Mouse (Mus musculus) midbrain, embryonic 13.5 days (tissue): ENCODE data around the gene Krt23. TPM values are rescaled to one million over a fixed set of nuclear protein-coding genes. Genes with fewer than 3 reads are reported as not detected.

Experiments used
- ATAC-seq: fragments of 200-750 bp; cut with Nextera tagmentation; 2 replicates; pipeline ENCODE4 v1.8.0; 2017; ENCODE audit warnings: mild to moderate bottlenecking, moderate TSS enrichment, moderate library complexity
- H3K27ac ChIP-seq: fragments of 300-500 bp; sonication (generic); 2 replicates; pipeline ENCODE4 v1.5.1; 2015; ENCODE audit warnings: inconsistent platforms, mild to moderate bottlenecking, moderate library complexity
- H3K27me3 ChIP-seq: fragments of 300-500 bp; sonication (generic); 2 replicates; pipeline ENCODE4 v1.6.1; 2015; ENCODE audit warnings: mild to moderate bottlenecking, inconsistent platforms
- H3K36me3 ChIP-seq: fragments of 300-500 bp; sonication (generic); 2 replicates; pipeline ENCODE4 v1.6.1; 2015; ENCODE audit warnings: mild to moderate bottlenecking, inconsistent platforms
- H3K4me1 ChIP-seq: fragments of 300-500 bp; sonication (generic); replicated peaks from 2 replicates; pipeline ENCODE4 v1.6.1; 2015; ENCODE audit warnings: inconsistent platforms
- H3K4me2 ChIP-seq: fragments of 300-500 bp; sonication (generic); replicated peaks from 2 replicates; pipeline ENCODE4 v1.6.1; 2015; ENCODE audit warnings: moderate library complexity, mild to moderate bottlenecking, inconsistent platforms
- H3K4me3 ChIP-seq: fragments of 300-500 bp; sonication (generic); replicated peaks from 2 replicates; pipeline ENCODE4 v1.5.1; 2015; ENCODE audit warnings: mild to moderate bottlenecking, inconsistent platforms
- H3K9ac ChIP-seq: fragments of 300-500 bp; sonication (generic); replicated peaks from 2 replicates; pipeline ENCODE4 v1.6.1; 2015; ENCODE audit warnings: mild to moderate bottlenecking, inconsistent platforms
- H3K9me3 ChIP-seq: fragments of 300-500 bp; sonication (generic); 2 replicates; pipeline ENCODE4 v1.6.1; 2016; ENCODE audit warnings: mild to moderate bottlenecking, inconsistent platforms
- WGBS: fragments of 180-500 bp; shearing (Covaris S2); methylation state at CpG from one replicate; pipeline ENCODE4 v1.1.7; 2015; 5-methylcytosine and 5-hydroxymethylcytosine counted together
- polyA plus RNA-seq: library from polyadenylated mRNA; unstranded; fragments of >200 nt; fragmentation: Nextera tagmentation; extraction: Ambion mirVana; gene quantifications from 2 replicates; pipeline ENCODE4 v1.2.1, GENCODE M21; 2015

The Krt23 gene
- polyA plus RNA-seq, 1 experiment from 2014 or later: not detected

DNA sequence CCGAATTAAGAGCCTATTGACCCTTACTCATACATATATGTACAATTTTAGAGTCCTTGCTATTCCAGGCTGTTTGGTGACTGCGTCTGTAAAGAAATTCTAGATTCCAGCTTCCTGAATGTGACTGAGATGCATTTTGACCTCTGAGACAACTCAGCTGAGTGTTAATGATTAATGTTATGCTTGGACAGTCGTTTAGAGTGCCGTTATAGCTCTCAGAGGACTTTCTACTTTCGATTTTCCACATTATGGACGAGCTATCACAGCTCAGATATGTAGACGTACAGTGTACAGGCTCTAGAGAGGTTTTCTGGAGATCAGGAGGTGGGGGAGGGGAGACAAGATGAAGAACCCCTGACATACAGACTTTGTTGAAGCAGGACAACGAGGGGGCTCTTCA lies 51.7 kb downstream of the Krt23 start:
- no peaks in the 10 kb centered on the region for H3K4me1 ChIP-seq
- H3K9ac ChIP-seq: no peak overlapping the region
- 75% methylated on average over 8 of the region's 8 CpGs for WGBS
- H3K36me3 ChIP-seq: no peaks in the 10 kb centered on the region
- no peak overlapping the region for H3K4me3 ChIP-seq
- no peak overlapping the region for H3K27ac ChIP-seq
- H3K9me3 ChIP-seq: no peaks in the 10 kb centered on the region
- no peaks in the 10 kb centered on the region for H3K27me3 ChIP-seq
- ATAC-seq: no peak
- no peak overlapping the region for H3K4me2 ChIP-seq

DNA sequence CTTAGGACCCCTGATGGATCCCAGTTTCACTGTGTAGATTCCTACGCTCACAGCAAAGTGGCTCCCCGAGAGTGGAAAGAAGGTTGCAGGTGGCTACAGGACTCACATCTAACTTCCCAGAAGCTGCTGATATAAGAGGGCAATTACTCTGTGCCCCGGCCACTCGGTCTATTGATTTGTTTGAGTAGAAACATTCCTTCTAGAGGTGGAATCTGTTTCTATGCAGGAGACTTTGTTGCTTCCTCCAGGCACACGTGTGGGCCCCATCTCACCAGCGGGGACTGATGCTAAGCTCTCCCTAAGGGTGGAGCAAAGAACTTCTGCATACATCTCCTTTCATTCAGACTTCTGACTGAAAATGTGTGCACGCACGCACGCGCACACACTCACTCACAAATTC lies 53.5 kb downstream of the Krt23 start:
- no peaks in the 10 kb centered on the region for H3K4me1 ChIP-seq
- WGBS: 72% methylated on average over 10 of the region's 10 CpGs

DNA sequence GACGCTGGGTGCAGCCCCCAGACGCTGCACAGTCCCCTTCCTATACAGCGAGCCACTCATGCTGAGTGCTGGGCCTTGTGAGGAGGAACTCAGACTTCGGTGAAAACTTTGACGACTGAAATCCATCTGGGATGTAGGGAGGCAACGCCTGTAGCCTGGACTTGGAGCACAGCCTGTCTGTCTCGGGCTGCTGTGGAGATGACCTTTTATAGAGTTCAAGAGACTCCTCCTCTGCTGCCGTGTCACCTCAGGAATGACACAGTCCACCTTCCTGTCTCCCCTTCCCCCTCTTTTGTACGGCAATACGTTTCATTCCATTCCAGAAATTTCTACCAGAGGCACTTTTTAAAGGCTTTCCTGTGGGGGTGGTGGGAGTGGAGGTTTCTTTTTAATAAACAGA lies 55.0 kb downstream of the Krt23 start, which contains the start of gene Krt20:
Gene Krt20 (minus strand): TSS at position 179 of the 400 bp plus-strand sequence.
- Histone ChIP-seq H3K4me3 (no peak within 1 kb of the TSS), H3K4me1 (no peaks in the 10 kb centered on the region), H3K27me3 (no peaks in the 10 kb centered on the region), H3K27ac (no peak within 1 kb of the TSS), H3K9me3 (no peaks in the 10 kb centered on the region), H3K36me3 (no peaks in the 10 kb centered on the region), H3K9ac (no peak within 1 kb of the TSS), H3K4me2 (no peak within 1 kb of the TSS)
- no peak for ATAC-seq
- WGBS: 66% methylated on average over 10 of the region's 10 CpGs

More for the DNA sequence above, 53.5 kb downstream of the Krt23 start:
- H3K9me3 ChIP-seq: no peaks in the 10 kb centered on the region
- ATAC-seq: no peak
- no peak overlapping the region for H3K27ac ChIP-seq
- no peak overlapping the region for H3K4me3 ChIP-seq
- H3K9ac ChIP-seq: no peak overlapping the region
- no peak overlapping the region for H3K4me2 ChIP-seq
- no peaks in the 10 kb centered on the region for H3K27me3 ChIP-seq
- no peaks in the 10 kb centered on the region for H3K36me3 ChIP-seq

DNA sequence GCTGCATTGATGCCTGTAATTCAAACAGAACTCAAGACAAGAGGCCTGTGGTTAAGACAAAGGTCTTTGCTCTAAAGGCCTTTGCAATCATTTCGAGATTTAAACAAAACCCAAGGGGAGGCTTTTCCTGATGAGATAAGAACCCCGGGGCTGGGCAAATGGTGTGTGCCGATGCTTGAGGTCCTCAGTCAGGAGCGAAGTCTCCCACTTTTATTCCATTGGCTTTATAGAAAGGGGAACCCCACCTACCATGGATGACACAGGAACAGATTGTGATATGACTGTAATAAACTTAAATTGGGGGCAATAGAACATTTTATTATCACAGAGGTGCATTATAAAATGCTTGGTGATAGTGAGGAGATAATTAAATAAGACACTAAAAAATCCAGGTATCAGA lies 56.3 kb downstream of the Krt23 start:
- H3K27me3 ChIP-seq: no peaks in the 10 kb centered on the region
- ATAC-seq: no peak
- WGBS: 51% methylated on average over 4 of the region's 4 CpGs

DNA sequence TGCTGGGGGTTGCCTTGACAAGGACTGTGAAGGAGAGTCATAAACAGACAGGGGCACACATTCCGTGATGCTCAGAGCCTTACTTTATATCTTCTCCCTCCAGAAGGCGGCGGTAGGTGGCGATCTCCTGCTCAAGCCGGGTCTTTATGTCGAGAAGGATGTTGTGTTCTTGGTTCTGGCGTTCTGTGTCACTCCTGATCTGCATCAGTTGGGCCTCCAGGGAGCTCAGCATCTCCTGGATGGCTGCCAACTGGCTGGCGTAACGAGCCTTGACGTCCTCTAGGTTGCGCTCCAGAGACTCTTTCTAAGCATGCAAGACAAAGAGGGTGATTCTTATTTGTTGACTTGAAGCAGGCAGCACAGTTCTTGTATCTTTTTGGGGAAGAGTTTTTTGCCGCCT lies 62.3 kb downstream of the Krt23 start:
- H3K4me3 ChIP-seq: no peak overlapping the region
- WGBS: 34% methylated on average over 12 of the region's 12 CpGs
- H3K27me3 ChIP-seq: no peaks in the 10 kb centered on the region
- no peak overlapping the region for H3K27ac ChIP-seq
- H3K4me1 ChIP-seq: peaks cover 8% of the 10 kb centered on the region; the same call in 1 of the 2 replicates
- no peaks in the 10 kb centered on the region for H3K36me3 ChIP-seq
- no peaks in the 10 kb centered on the region for H3K9me3 ChIP-seq
- no peak overlapping the region for H3K9ac ChIP-seq
- H3K4me2 ChIP-seq: no peak overlapping the region
- ATAC-seq: no peak

More for the DNA sequence above, 56.3 kb downstream of the Krt23 start:
- Histone ChIP-seq H3K4me1 (no peaks in the 10 kb centered on the region), H3K9me3 (no peaks in the 10 kb centered on the region), H3K4me2 (no peak overlapping the region), H3K9ac (no peak overlapping the region), H3K36me3 (no peaks in the 10 kb centered on the region), H3K4me3 (no peak overlapping the region), H3K27ac (no peak overlapping the region)

Other genes starting within 250 kb of the Krt23 start
- 2.4 TPM in 2 replicates for gene Krt222, start 249.1 kb downstream of the Krt23 start, polyA plus RNA-seq
- not detected in 2 replicates for gene Krt24, start 207.9 kb downstream of the Krt23 start, polyA plus RNA-seq
- gene Krt25, start 170.2 kb downstream of the Krt23 start, polyA plus RNA-seq: 0.17 TPM in 1 of 2 replicates, not detected in the other
- 0.30 and 0.39 TPM in 2 replicates for gene Krt26, start 155.2 kb downstream of the Krt23 start, polyA plus RNA-seq
- gene Krt27, start 142.0 kb downstream of the Krt23 start, polyA plus RNA-seq: not detected in 2 replicates
- 0.15 and 0.22 TPM in 2 replicates for gene Krt28, start 118.2 kb downstream of the Krt23 start, polyA plus RNA-seq
- 36.3 and 36.8 TPM in 2 replicates for gene Krt10, start 103.8 kb downstream of the Krt23 start, polyA plus RNA-seq
- gene Krt12, start 70.9 kb downstream of the Krt23 start, polyA plus RNA-seq: 0.13 TPM in 1 of 2 replicates, not detected in the other
- gene Krt20, start 55.0 kb downstream of the Krt23 start, polyA plus RNA-seq: 0.10 TPM in 1 of 2 replicates, not detected in the other
- not detected in 2 replicates for gene Krt39, start 28.2 kb upstream of the Krt23 start, polyA plus RNA-seq
- not detected in 2 replicates for gene Krt40, start 50.0 kb upstream of the Krt23 start, polyA plus RNA-seq
- not detected in 2 replicates for gene Krtap3-3, start 57.7 kb upstream of the Krt23 start, polyA plus RNA-seq
- not detected in 2 replicates for gene Krtap3-2, start 63.7 kb upstream of the Krt23 start, polyA plus RNA-seq
- not detected in 2 replicates for gene Gm11939, start 66.3 kb upstream of the Krt23 start, polyA plus RNA-seq
- gene Krtap3-1, start 73.5 kb upstream of the Krt23 start, polyA plus RNA-seq: not detected in 2 replicates
- not detected in 2 replicates for gene Krtap1-5, start 87.9 kb upstream of the Krt23 start, polyA plus RNA-seq
- not detected in 2 replicates for gene Krtap1-4, start 90.5 kb upstream of the Krt23 start, polyA plus RNA-seq
- not detected in 2 replicates for gene Krtap1-3, start 98.2 kb upstream of the Krt23 start, polyA plus RNA-seq
- not detected in 2 replicates for gene Krtap9-3, start 105.0 kb upstream of the Krt23 start, polyA plus RNA-seq
- gene Gm11938, start 110.2 kb upstream of the Krt23 start, polyA plus RNA-seq: not detected in 2 replicates
- not detected in 2 replicates for gene Gm11937, start 117.1 kb upstream of the Krt23 start, polyA plus RNA-seq
- gene Krtap2-4, start 121.7 kb upstream of the Krt23 start, polyA plus RNA-seq: not detected in 2 replicates
- gene Gm11562, start 127.3 kb upstream of the Krt23 start, polyA plus RNA-seq: not detected in 2 replicates
- not detected in 2 replicates for gene Krtap4-1, start 135.1 kb upstream of the Krt23 start, polyA plus RNA-seq
- gene Krtap4-2, start 141.9 kb upstream of the Krt23 start, polyA plus RNA-seq: not detected in 2 replicates
- gene Krtap4-7, start 151.0 kb upstream of the Krt23 start, polyA plus RNA-seq: not detected in 2 replicates
- not detected in 2 replicates for gene Gm11555, start 157.1 kb upstream of the Krt23 start, polyA plus RNA-seq
- gene Gm11563, start 165.8 kb upstream of the Krt23 start, polyA plus RNA-seq: not detected in 2 replicates
- gene Krtap4-6, start 172.8 kb upstream of the Krt23 start, polyA plus RNA-seq: not detected in 2 replicates
- gene Gm14190, start 197.6 kb upstream of the Krt23 start, polyA plus RNA-seq: not detected in 2 replicates
- gene Gm14180, start 241.2 kb upstream of the Krt23 start, polyA plus RNA-seq: not detected in 2 replicates